Mouse (Mus musculus) fibroblast of lung, adult 2 months (primary cell): ENCODE results near the gene Mansc1.

Source experiments
- DNase-seq: peaks from one replicate; pipeline ENCODE4 v3.0.0-alpha.2; 2011; ENCODE audit warnings: low read depth

Mansc1 gene

DNA sequence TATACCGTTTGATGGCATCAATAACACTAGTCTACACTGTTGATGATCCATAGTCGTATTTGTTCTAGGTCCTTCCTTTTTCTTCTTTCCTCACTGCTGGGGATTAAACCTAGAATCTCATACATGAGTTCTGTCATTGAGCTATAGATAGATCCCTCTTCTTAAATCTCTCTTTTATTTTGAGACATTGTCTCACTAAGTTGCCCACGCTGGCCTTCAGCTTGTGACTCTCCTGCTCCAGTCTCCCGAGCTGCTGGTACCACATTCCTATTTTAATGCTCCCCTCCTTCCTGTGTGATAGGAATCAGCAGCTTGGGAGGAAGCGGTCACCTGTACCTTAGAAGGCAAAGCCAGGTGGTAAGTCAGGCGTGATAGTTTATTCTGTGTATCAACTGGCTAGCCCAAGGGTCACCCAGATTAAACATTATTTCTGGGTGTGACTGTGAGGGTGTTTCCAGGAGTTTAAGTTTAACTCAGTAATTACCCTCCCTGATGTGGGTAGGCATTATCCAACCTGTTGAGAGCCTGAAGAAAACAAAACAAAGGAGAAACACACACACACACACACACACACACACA is 34.5 kb downstream of the Mansc1 start:
- no peak for DNase-seq

DNA sequence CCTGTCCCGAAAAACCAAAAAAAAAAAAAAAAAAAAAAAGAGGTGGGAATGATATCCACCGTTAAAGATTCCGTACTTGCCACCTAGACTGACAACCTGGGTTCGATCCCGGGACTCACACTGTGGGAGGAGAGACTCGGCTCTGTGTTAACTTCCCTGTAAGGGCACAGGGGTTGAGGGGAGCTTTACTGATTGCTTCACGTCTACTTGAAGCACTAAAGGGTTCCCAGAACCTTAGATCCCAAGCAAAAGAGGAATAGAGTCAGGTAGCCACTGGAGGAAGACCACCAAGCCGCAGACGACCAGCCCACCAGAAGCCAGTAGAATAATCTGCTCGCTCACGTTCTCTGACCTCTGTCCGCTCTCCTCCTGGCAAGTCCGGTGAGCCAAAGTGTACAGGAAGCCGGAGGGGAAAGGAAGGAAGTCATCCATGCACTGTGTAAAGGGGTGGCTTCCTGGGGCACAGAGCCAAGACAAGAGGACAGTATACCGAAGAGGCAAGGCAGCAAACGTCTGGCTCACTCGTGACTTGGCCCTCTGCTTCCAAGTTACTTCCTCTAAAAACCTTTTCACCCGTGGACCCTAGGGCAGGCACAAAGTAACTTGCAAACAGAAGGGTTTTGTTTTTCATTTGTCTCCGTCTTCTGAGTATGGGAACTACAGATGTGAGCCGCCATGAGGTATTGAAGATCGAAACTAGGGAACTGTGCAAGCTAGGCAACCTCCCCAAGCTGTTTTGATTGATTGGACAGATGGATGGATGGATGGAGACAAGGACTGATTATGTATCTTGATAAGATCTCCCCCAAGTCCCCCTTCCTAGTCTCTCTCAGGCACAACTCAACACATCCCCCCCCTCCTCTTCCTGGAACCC is 37.5 kb downstream of the Mansc1 start:
- no peak for DNase-seq

DNA sequence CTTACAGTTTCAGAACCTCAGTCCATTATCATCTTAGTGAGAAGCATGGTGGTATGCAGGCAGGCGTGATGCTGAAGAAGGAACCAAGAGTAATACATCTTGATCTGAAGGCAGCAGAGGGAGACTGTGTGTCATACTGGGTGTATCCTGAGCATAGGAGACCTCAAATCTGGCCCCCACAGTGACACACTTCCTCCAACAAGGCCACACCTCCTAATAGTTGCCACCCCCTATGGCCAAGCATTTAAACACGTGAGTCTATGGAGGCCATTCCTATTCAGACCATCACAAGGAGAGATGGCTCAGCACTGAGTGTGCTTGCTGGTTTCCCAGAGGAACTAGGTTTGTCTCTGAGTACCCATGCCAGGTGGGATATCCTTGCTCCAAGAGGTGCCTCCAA is 40.7 kb downstream of the Mansc1 start:
- DNase-seq, result no peak

DNA sequence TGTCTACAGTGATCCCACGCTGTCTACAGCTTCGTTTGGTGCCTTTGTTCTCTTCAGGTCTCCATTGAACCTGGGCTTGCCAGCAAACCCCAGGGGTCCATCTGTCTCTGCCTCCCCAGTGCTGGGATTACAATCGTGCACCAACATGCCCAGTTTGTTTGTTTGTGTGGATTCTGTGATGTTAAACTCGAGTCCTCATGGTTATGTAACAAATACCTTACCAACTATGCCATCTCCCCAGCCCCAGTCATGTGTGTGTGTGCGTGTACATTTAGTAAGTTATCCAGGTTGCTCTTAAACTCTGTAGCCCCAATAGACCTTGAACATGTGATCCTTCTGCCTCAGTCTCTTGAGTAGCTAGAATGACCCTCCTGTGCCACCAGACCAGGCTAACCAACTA is 46.0 kb downstream of the Mansc1 start:
- DNase-seq, result no peak

DNA sequence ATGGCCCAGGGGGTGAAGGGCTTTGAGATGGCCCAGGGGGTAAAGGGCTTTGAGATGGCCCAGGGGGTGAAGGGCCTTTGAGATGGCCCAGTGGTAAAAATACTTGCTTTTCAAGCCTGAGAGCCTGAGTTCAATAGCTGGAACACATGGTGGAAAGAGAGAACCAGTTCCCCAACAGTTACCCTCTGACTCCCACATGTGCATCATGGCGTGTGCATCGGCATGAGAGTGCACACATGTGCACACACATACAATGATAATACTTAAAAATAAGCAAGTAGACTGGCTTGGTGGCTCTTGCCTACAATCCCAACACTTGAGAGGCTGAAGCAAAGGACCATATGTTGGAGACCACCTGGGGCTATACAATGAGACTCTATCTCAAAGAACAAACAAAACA is 47.7 kb downstream of the Mansc1 start:
- no peak for DNase-seq

DNA sequence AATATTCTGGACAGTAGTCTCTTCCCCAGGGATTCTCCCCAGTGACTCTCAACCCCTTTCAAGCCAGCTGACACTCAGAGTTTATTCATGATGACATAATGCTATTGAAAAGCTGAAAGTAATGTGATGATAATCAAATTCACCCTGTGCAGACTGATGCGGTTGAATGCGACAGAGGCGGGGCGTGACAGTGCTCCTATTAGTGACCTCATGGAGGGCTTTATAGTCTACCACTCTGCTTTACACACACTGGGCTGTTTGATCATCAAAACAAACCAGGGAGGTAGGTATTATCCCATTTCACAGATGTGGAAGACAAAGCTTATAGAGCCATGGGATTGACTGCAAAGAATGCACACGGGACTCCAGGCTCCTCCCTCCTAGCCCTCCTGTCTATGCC is 50.2 kb downstream of the Mansc1 start:
- no peak for DNase-seq

DNA sequence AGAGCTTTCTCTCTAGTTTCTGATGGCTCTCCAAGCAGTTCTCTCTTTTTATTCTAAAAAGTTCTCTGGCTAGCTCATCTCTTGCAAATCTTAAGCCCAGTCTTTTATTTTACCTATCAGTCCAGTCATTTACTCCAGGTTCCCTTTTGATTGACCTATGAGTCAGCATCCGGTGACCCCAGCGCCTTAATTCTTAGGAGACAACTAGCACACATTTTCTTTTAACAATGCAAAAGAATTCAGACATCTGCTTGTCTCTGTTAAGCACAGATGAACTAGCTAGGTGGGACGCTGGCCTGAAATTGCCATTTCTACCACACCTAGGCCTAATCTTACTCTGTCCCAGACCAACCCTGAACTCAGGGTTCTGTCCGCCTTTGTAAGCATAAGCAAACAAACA is 52.8 kb downstream of the Mansc1 start:
- no peak for DNase-seq

DNA sequence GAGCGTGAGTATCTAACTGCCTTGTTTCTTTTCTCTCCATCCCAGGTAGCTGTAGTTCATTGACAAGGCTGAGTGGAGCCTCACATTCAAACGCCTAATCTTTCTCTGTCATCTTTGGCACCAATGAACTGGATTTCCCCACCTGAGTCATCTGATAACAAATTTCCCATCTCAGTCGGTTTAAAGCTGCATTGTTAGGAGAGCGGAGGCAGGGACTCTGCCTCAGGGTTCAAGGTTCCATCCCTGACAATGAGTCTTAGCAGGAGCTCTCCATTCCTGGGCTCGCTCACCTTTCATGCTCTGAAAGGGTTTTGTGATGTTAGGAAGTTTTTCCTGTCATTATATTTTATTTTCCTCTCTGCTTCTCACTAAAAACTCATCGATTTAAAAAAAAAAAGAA is 54.2 kb downstream of the Mansc1 start:
- no peak for DNase-seq

DNA sequence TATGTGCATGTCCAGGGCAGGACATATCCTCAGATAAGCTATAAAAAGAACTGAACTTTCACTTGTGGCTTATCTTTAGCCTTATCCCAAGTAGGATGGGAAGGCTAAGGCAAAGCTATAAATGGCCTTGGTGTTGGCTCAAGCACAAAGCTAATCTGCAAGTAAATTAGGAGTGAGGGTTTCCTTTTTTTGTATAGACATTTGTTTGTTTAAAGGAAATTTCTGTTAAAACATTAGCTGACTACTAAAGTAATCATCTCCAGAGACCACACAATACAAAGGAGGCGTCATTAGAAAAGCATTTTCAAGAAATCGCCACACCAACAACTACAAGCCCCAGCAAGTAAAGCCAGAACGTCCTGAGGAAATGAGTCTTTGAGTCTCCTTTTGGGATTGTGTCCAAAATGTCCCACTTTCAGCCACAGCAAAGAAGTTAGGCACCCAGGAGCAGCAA is 57.0 kb downstream of the Mansc1 start:
- DNase-seq, result no peak

DNA sequence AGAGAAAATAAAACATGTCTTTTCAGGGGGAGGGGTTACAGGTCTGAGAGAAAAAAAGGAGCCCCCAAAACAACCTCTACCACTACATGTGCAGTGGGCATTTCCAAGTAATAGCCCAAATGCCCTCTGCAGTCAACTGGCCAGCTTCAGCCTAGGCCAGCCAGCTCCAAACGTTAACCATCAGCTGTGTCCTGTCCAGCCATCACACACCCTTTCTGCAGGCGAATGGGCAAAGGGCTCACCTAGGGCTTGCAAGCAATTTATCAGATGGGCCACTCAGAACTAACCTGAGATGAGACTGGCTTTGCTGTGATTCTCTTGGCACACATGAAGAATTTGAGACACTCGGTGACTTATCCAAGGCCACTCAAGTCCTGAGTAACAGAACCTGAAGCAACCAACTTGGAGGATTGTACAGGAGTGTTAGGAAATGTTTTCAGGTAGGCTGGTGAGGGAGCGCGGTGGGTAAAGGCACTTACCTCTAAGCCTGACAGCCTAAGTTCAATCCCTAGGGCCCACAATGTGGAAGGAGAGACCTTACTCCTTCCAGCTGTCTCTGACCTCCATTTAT is 64.2 kb downstream of the Mansc1 start:
- no peak for DNase-seq

DNA sequence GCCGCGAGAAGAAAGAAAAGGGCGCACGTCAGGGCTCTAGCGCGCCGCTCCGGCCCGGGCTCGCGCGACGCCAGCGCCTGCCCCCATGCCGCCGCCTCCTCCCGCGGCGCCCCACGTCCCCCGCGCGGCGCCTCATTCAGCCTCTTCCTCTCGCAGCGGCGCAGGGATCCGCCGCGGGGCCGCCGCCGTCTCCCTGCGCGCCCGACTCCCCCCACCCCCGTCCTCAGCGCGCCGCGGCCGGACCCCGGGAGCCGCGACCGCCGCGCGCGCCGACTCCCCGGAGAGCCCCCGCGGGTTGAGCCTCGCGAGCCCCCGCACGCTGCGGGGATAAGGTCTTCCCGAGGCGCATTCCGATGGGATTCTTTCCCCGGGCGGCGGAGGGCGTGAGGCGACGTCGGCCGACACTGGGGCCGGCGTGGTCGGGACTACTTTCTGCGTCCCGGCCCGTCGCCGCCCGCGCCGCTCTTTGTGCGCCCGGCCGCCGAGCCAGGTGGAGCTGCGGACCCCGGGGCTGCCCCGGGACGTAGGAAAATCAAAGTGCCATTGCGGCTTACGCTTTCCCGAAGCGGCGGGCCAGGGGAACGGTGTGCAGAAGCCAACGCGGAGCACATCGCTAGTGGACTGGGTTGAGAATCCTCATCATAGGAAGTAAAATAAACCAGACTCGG is 65.3 kb downstream of the Mansc1 start, which contains the start of gene Lrp6:
Gene Lrp6 (minus strand): TSS at position 148 of the 668 bp plus-strand sequence.
- DNase-seq, result no peak

DNA sequence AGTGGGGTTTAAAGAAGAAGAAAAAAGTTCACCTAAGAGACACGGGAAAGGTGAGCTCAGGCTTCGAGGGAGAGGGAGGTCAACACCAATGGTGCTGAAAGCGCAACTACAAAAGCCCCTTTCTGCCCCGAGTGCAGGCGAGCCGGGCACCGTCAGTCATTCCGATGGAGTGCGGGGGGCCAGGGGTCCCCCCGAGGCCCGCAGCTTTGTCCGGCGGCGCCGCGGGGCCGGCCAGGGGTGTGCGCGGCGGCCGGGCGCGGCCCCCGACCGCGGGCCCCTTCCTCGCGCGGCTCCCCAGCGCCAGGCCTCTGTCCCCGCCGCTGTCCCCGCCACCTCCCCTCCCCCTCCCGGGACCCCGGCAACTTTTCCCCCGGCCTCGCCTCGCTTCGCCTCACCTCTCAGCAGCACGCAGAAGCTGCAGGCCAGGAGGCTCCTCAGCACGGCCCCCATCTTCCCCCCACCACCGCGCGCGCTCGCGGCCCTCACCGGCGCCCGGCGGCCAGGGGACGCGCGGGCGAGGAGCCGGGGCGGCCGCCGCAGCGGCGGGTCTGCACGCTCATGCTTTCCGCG is 66.0 kb downstream of the Mansc1 start:
- no peak for DNase-seq

DNA sequence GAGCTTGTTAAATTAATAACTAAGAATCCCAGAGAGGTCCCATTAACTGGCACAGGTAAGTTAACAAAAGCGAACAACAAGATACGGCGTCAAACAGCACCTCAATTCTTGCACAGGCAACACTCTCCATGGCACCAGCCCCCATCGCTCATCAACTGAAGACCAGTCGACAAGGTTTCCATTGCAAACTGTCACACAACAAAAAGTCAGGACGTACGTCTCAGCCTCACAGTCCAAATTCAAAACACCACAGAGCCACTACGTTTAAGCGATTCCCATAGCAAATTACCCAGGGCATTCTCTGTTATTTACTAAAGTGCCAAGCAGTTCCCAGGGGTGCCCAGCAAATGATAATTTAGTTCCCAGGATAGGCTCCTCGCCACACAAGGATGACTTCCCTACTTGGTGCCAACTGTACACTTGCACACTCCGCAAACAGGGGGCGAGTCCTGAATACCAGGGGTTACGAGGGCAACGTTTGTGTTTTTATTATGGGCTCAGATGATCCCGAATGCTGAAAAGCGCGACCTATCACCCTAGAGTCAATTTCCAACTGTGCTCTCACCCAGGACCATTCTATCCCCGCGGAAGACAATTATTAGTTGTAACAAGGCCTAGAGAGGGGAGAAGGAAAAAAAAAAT is 66.6 kb downstream of the Mansc1 start:
- no peak for DNase-seq

DNA sequence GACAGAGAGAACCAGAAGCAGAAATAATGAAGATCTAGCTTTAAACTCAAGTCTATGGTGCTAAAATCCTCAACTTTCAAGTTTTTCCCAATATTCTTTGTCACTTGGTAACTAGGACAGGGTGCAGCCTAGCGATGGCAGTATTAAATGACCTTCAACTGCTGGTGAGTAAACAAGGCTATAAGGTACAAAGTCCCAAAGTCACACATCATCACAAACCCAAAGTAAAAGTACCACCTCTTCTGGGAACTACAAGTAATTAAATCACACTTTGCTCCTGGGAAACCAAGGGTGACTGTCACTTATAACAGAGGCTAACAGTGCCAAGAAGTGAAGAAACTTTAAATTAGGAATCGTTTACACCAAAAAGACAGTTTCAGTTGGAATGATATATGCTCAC is 67.7 kb downstream of the Mansc1 start:
- no peak for DNase-seq

DNA sequence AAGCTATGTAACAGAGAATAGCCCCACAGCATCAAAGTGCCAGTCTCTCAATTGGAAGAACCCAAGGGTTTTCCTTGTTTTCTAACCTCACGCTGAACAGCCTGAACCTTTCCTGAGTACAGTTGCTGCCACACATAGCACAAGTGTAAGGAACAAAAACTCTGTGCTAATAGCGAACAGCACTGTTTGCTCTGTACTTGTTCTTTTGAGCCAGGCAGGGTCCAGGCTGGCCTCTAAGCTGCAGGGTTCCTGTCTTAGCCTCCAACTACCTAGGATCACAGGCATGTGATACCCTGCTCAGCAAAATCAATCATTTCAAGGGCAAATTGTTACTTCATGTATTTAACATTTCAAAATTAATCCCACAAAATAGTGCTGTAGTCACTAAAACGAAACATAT is 72.7 kb downstream of the Mansc1 start:
- no peak for DNase-seq
